Mouse (Mus musculus) G1E (cell line): ENCODE measurements around the gene Golga4. TPM values are rescaled to one million over a fixed set of nuclear protein-coding genes. Genes with fewer than 3 reads are reported as not detected.
"Not testable (repeated sequence)": the region's sequence is repeated elsewhere in the genome, so short reads cannot be mapped to it uniquely, and the experiment has no call there.

Source experiments
- ATAC-seq: 2 replicates; pipeline ENCODE4 v1.8.0; 2016; ENCODE audit warnings: mild to moderate bottlenecking; ENCODE audit not compliant: insufficient number of reproducible peaks, poor library complexity, low FRiP score, severe bottlenecking; ENCODE audit errors: extremely low read depth
- DNase-seq: peaks from one replicate; pipeline ENCODE4 v3.0.0; 2012; ENCODE audit warnings: low spot score
- H3K27me3 ChIP-seq: 2 replicates; pipeline ENCODE4 v1.6.1; 2012; ENCODE audit warnings: mild to moderate bottlenecking, low read length, inconsistent platforms; ENCODE audit not compliant: insufficient read depth
- H3K36me3 ChIP-seq: replicated peaks from 2 replicates; pipeline ENCODE3; 2012; ENCODE audit warnings: mild to moderate bottlenecking, inconsistent platforms
- H3K4me1 ChIP-seq: 2 replicates; pipeline ENCODE4 v1.6.1; 2012; ENCODE audit warnings: low read depth, low read length, inconsistent platforms, mixed read lengths; ENCODE audit not compliant: insufficient read depth
- H3K4me3 ChIP-seq: 2 replicates; pipeline ENCODE4 v1.5.1; 2012; ENCODE audit warnings: low read depth, mild to moderate bottlenecking, inconsistent platforms, low read length, moderate library complexity, mixed read lengths
- H3K9me3 ChIP-seq: replicated peaks from 2 replicates; pipeline ENCODE4 v1.6.1; 2012; ENCODE audit warnings: inconsistent platforms
- CTCF ChIP-seq: IDR thresholded peaks from 2 replicates; pipeline ENCODE4 v1.5.1; 2012; ENCODE audit warnings: low read depth, low read length, inconsistent platforms, mixed read lengths
- GATA1 ChIP-seq: IDR thresholded peaks from 2 replicates; pipeline ENCODE4 v1.6.1; 2012; ENCODE audit warnings: borderline replicate concordance, low read length, inconsistent platforms, mixed read lengths
- GATA2 ChIP-seq: IDR thresholded peaks from 2 replicates; pipeline ENCODE4 v1.6.1; 2012; ENCODE audit warnings: low read depth, low read length, inconsistent platforms, borderline replicate concordance
- POLR2AphosphoS5 ChIP-seq: IDR thresholded peaks from 2 replicates; pipeline ENCODE4 v1.6.1; 2012; ENCODE audit warnings: low read depth, low read length, inconsistent platforms; ENCODE audit not compliant: insufficient replicate concordance
- TAL1 ChIP-seq: conservative IDR thresholded peaks from 2 replicates; pipeline ENCODE4 v1.6.1; 2012; ENCODE audit warnings: low read depth, low read length, inconsistent platforms, mixed read lengths
- polyA plus RNA-seq: library from polyadenylated mRNA; stranded (reverse); fragments of >175 nt; gene quantifications from 2 replicates; pipeline ENCODE4 v1.2.3, GENCODE M21; 2012
- total RNA-seq, 2 experiments: library from RNA; stranded (forward) in 1 of 2; stranded (reverse) in 1 of 2; fragments of 200-1000 nt in 1 of 2; fragments of >200 nt in 1 of 2; fragmentation: Nextera tagmentation in 1 of 2; gene quantifications; 2 replicates each; pipeline ENCODE4 v1.2.3; 2014 to 2017

Golga4 gene
- total and polyA plus RNA-seq, 3 experiments, result 11.1 to 90.9 (median 75.1) TPM

- no peak overlapping the region for H3K4me3 ChIP-seq
- ATAC-seq, result no peak
- TF ChIP-seq POLR2AphosphoS5 (no peak), GATA2 (no peak), GATA1 (no peak), CTCF (no peak)
- H3K36me3 ChIP-seq, result no peaks in the 10 kb centered on the region
- H3K9me3 ChIP-seq, result peaks cover 20% of the 10 kb centered on the region
- no peaks in the 10 kb centered on the region for H3K27me3 ChIP-seq
- H3K4me1 ChIP-seq, result no peaks in the 10 kb centered on the region
- no peak for DNase-seq
These were observed 90.7 kb downstream of the Golga4 start for GRCm38 (mm10) chr9:118596767-118597166.

- H3K4me1 ChIP-seq, H3K27me3 ChIP-seq, DNase-seq, ATAC-seq, H3K4me3 ChIP-seq, H3K36me3 ChIP-seq: not testable (repeated sequence)
- H3K9me3 ChIP-seq, result peaks cover 33% of the 10 kb centered on the region
These were observed 94.3 kb downstream of the Golga4 start for GRCm38 (mm10) chr9:118600393-118600792.

- no peaks in the 10 kb centered on the region for H3K27me3 ChIP-seq
- H3K4me1 ChIP-seq, result no peaks in the 10 kb centered on the region
- no peaks in the 10 kb centered on the region for H3K36me3 ChIP-seq
- peaks cover 48% of the 10 kb centered on the region for H3K9me3 ChIP-seq
- ATAC-seq, result no peak
- H3K4me3 ChIP-seq, result no peak overlapping the region
- TF ChIP-seq POLR2AphosphoS5 (no peak), GATA2 (no peak), GATA1 (no peak), CTCF (no peak), TAL1 (no peak)
- DNase-seq, result no peak
These were observed 96.5 kb downstream of the Golga4 start for GRCm38 (mm10) chr9:118602576-118602975.

GRCm38 (mm10) chr9:118606148-118606816 is 100.2 kb downstream of the Golga4 start, which contains the start of gene Itga9:
Gene Itga9, plus strand, starts transcription at chr9:118606690.
- no peak within 1 kb of the TSS; the same call in 1 of the 2 replicates for H3K4me3 ChIP-seq
- H3K36me3 ChIP-seq, result no peaks in the 10 kb centered on the region
- H3K9me3 ChIP-seq, result peaks cover 54% of the 10 kb centered on the region
- TF ChIP-seq CTCF (no peak), GATA1 (no peak), TAL1 (no peak), POLR2AphosphoS5 (no peak), GATA2 (no peak)
- no peak for ATAC-seq
- no peak for DNase-seq
- H3K27me3 ChIP-seq, result no peaks in the 10 kb centered on the region
- H3K4me1 ChIP-seq, result no peaks in the 10 kb centered on the region

GRCm38 (mm10) chr9:118606817-118607371 is 100.8 kb downstream of the Golga4 start:
- Histone ChIP-seq H3K4me1 (no peaks in the 10 kb centered on the region), H3K9me3 (peaks cover 58% of the 10 kb centered on the region), H3K27me3 (no peaks in the 10 kb centered on the region), H3K36me3 (no peaks in the 10 kb centered on the region), H3K4me3 (no peak overlapping the region; the same call in 1 of the 2 replicates)
- ATAC-seq (no peak), DNase-seq (no peak)
- TF ChIP-seq GATA1, result no peak
- no peak for TF ChIP-seq GATA2
- TF ChIP-seq TAL1, result no peak
- TF ChIP-seq CTCF, result no peak
- TF ChIP-seq POLR2AphosphoS5, result no peak

GRCm38 (mm10) chr9:118607701-118608401 is 101.8 kb downstream of the Golga4 start:
- no peaks in the 10 kb centered on the region for H3K4me1 ChIP-seq
- TF ChIP-seq TAL1 (no peak), GATA1 (no peak), GATA2 (no peak), CTCF (no peak), POLR2AphosphoS5 (no peak)
- no peak for DNase-seq
- no peaks in the 10 kb centered on the region for H3K27me3 ChIP-seq
- no peak for ATAC-seq
- H3K4me3 ChIP-seq, result no peak overlapping the region
- H3K9me3 ChIP-seq, result peaks cover 61% of the 10 kb centered on the region
- H3K36me3 ChIP-seq, result no peaks in the 10 kb centered on the region
